ENCODE assay signal across 12 mouse cellular contexts in genomic region chr6:91221094-91221493, GRCm38 (mm10). TPM values are rescaled to one million over a fixed set of nuclear protein-coding genes. Genes with fewer than 3 reads are reported as not detected.
DNase-seq lines count a peak whose midpoint lies in the region; ATAC-seq and TF ChIP-seq lines count a peak whose summit lies in the region.
"Had no signal": no experiment of that assay in that cellular context is flagged by ENCODE, and none has a peak within 500 bp of the region (broad histone marks: within the 10 kb centered on the region; RNA-seq: fewer than 3 reads in every experiment).

No protein-coding gene starts in this region.

- H3K4me3 ChIP-seq in liver, postnatal 0 days (ENCODE audit: low read depth, low read length), result no peak overlapping the region
- H3K4me3 ChIP-seq: stomach, embryonic 15.5 days had no signal

- peak; percentile 24 to 52 for DNase-seq in adrenal gland, postnatal 36 days
- no peak for DNase-seq in adrenal gland, adult 18-20 months (ENCODE audit: low spot score in 2 of 2)
- peak; percentile 58 for DNase-seq in lung, postnatal 10 days
- DNase-seq in lung, adult 18-20 months, result no peak
- DNase-seq in embryo, embryonic 10.5 days (ENCODE audit: low spot score), result peak; percentile 46
- peak; percentile 63 for DNase-seq in liver, postnatal 0 days
- DNase-seq in B cell, adult 2 months, result no peak
- no peak for DNase-seq in right cerebral cortex, postnatal 36 days (ENCODE audit: low spot score in 2 of 2)
- DNase-seq: heart, adult 11 months had no signal

- no peak overlapping the region for H3K27ac ChIP-seq in liver, postnatal 0 days (ENCODE audit: low read depth)
- H3K27ac ChIP-seq: stomach, embryonic 15.5 days had no signal

- no peak for TF ChIP-seq EP300 in liver, postnatal 0 days (IDR thresholded peaks at IDR 0.05; ENCODE audit: low read depth)

- no peaks in the 10 kb centered on the region for H3K9me3 ChIP-seq in liver, postnatal 0 days (ENCODE audit: low read length)
- H3K9me3 ChIP-seq: stomach, embryonic 15.5 days had no signal

- no peak for TF ChIP-seq CTCF in liver, postnatal 0 days (IDR thresholded peaks at IDR 0.05; ENCODE audit: low read depth)

- no peak for ATAC-seq in liver, postnatal 0 days

- 2% methylated on average over 3 of the region's 3 CpGs for WGBS in liver, postnatal 0 days (ENCODE audit: insufficient replicate concordance)

- H3K9ac ChIP-seq in liver, postnatal 0 days (replicated peaks), result no peak overlapping the region
- H3K9ac ChIP-seq: stomach, embryonic 15.5 days had no signal

- H3K27me3 ChIP-seq in liver, postnatal 0 days (ENCODE audit: insufficient read depth, low read length), result no peaks in the 10 kb centered on the region
- H3K27me3 ChIP-seq: stomach, embryonic 15.5 days had no signal

- H3K36me3 ChIP-seq in liver, postnatal 0 days (replicated peaks; ENCODE audit: insufficient read depth, low read length), result no peaks in the 10 kb centered on the region
- H3K36me3 ChIP-seq: stomach, embryonic 15.5 days had no signal

- H3K4me2 ChIP-seq in liver, postnatal 0 days (ENCODE audit: low read depth, low read length), result no peak overlapping the region
- H3K4me2 ChIP-seq: stomach, embryonic 15.5 days had no signal

- H3K4me1 ChIP-seq in liver, postnatal 0 days (ENCODE audit: insufficient read depth), result no peaks in the 10 kb centered on the region
- H3K4me1 ChIP-seq: stomach, embryonic 15.5 days had no signal

RNA-seq across cellular contexts. Expression of gene Fbln2, which starts 8.8 kb away (rescaled TPM):
- 10 to 100 TPM; 12.6 to 20.7 TPM for total RNA-seq in adrenal gland, postnatal 36 days (2021)
- total RNA-seq in adrenal gland, adult 18-20 months (2021), result 10 to 100 TPM in 1 of 2 experiments, 1 to 10 TPM in 1; 9.1 to 25.1 TPM
- polyA plus RNA-seq in liver, postnatal 0 days (2015; fragmentation: Nextera tagmentation; extraction: Ambion mirVana), result 3.8 and 4.0 TPM in 2 replicates
- total RNA-seq: megakaryocyte-erythroid progenitor cell, adult 5-6 weeks; neutrophil, adult 5-6 weeks had no signal

Comparison
In these comparisons a context has a peak if more than half of its experiments do, and no peak if none do; other contexts are left out.
1. DNase-seq: peak in adrenal gland, postnatal 36 days (2 of 2), lung, postnatal 10 days (single experiment), embryo, embryonic 10.5 days (single experiment) and liver, postnatal 0 days (single experiment); none in adrenal gland, adult 18-20 months (0 of 2), lung, adult 18-20 months (0 of 2), B cell, adult 2 months (0 of 2) and right cerebral cortex, postnatal 36 days (0 of 2).